Mouse (Mus musculus): ENCODE data around the gene Borcs5. TPM values are rescaled to one million over a fixed set of nuclear protein-coding genes. Genes with fewer than 3 reads are reported as not detected.

Gene Borcs5
- polyA plus RNA-seq, 1 experiment from 2014 or later, result 20.0 TPM

DNA sequence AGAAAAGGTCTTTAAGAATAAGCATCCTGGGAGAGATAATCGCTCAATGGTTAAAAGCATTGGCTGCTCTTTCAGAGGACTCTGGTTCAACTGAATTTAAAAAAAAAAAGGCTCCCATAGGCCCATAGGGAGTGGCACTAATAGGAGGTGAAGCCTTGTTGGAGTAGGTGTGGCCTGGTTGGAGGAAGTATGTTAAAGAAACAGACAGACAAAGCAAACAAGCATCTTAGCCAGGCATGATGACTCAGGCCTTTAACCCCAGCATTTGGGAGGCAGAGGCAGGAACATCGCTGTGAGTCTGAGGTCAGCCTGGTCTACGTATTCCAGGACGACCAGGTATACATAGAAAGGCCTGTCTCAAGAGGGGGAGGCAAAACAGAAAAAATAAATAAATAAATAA, 114.1 kb downstream of the Borcs5 start:
- no peak for TF ChIP-seq CTCF (IDR thresholded peaks at IDR 0.05; ENCODE audit: low read depth)
- ATAC-seq (replicated peaks; ENCODE audit: low FRiP score, low read depth) (no peak), DNase-seq (ENCODE audit: low spot score) (no peak)
- no peaks in the 10 kb centered on the region for H3K9me3 ChIP-seq (replicated peaks; ENCODE audit: low read length)
- H3K4me1 ChIP-seq (replicated peaks; ENCODE audit: insufficient read depth, low read length), result no peaks in the 10 kb centered on the region
- no peak overlapping the region for H3K27ac ChIP-seq
- peaks cover 3% of the 10 kb centered on the region; the same call in 1 of the 2 replicates for H3K36me3 ChIP-seq (ENCODE audit: insufficient read depth, low read length)
- no peak overlapping the region for H3K4me3 ChIP-seq (replicated peaks; ENCODE audit: low read depth, low read length)
- 95% methylated on average over 4 of the region's 4 CpGs for WGBS
- no peaks in the 10 kb centered on the region for H3K27me3 ChIP-seq (ENCODE audit: insufficient read depth, low read length)
- no peak overlapping the region for H3K4me2 ChIP-seq (ENCODE audit: low read length)
- H3K9ac ChIP-seq (ENCODE audit: low read depth, low read length), result no peak overlapping the region

DNA sequence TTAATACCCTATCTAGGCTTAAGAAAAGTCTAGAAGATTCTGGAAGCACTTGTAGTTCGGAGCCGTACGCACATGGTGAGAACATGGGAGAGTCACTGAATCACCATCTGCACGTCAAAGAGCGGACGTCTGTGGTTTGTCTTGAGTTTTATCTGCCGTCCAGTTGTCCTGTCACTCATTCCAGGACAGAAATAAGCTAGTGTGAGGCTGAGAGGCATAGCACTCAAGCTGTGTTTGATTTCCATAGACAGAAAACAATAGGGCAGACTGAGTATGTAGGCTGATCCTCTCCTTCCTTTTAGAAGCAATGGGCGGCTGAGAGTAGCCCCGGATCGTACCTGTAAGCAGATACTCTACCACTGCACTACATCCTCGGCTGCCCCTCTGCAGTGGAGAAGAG, 114.5 kb downstream of the Borcs5 start:
- Histone ChIP-seq H3K4me2 (ENCODE audit: low read length) (no peak overlapping the region), H3K9me3 (replicated peaks; ENCODE audit: low read length) (no peaks in the 10 kb centered on the region), H3K27ac (no peak overlapping the region), H3K9ac (ENCODE audit: low read depth, low read length) (no peak overlapping the region), H3K27me3 (ENCODE audit: insufficient read depth, low read length) (no peaks in the 10 kb centered on the region), H3K4me1 (replicated peaks; ENCODE audit: insufficient read depth, low read length) (no peaks in the 10 kb centered on the region), H3K36me3 (ENCODE audit: insufficient read depth, low read length) (peaks cover 3% of the 10 kb centered on the region; the same call in 1 of the 2 replicates), H3K4me3 (replicated peaks; ENCODE audit: low read depth, low read length) (no peak overlapping the region)
- no peak for TF ChIP-seq CTCF (IDR thresholded peaks at IDR 0.05; ENCODE audit: low read depth)
- no peak for DNase-seq (ENCODE audit: low spot score)
- no peak for ATAC-seq (replicated peaks; ENCODE audit: low FRiP score, low read depth)
- 92% methylated on average over 11 of the region's 11 CpGs for WGBS

DNA sequence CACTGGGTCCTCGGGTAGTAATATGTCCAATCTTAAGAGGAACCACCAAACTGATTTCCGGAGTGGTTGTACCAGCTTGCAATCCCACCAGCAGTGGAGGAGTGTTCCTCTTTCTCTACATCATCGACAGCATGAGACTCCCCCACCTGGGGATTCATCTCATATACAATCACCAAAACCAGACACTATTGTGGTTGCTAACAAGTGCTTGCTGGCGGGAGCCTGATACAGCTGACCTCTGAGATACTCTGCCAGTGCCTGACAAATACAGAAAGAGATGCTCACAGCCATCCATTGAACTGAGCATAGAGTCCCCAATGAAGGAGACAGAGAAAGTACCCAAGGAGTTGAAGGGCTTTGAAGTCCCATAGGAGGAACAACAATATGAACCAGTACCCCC, 116.7 kb downstream of the Borcs5 start:
- Histone ChIP-seq H3K9me3 (replicated peaks; ENCODE audit: low read length) (no peaks in the 10 kb centered on the region), H3K4me3 (replicated peaks; ENCODE audit: low read depth, low read length) (no peak overlapping the region), H3K4me1 (replicated peaks; ENCODE audit: insufficient read depth, low read length) (no peaks in the 10 kb centered on the region), H3K27ac (no peak overlapping the region), H3K27me3 (ENCODE audit: insufficient read depth, low read length) (no peaks in the 10 kb centered on the region), H3K9ac (ENCODE audit: low read depth, low read length) (no peak overlapping the region), H3K4me2 (ENCODE audit: low read length) (no peak overlapping the region), H3K36me3 (ENCODE audit: insufficient read depth, low read length) (peaks cover 3% of the 10 kb centered on the region; the same call in 1 of the 2 replicates)
- DNase-seq (ENCODE audit: low spot score), result no peak
- ATAC-seq (replicated peaks; ENCODE audit: low FRiP score, low read depth), result no peak
- 91% methylated on average over 4 of the region's 4 CpGs for WGBS
- TF ChIP-seq CTCF (IDR thresholded peaks at IDR 0.05; ENCODE audit: low read depth), result no peak

Other genes starting within 250 kb of the Borcs5 start
- 9.3 and 10.2 TPM in 2 replicates for gene Bcl2l14, start 243.2 kb upstream of the Borcs5 start, polyA plus RNA-seq (2015; fragmentation: Nextera tagmentation; extraction: Ambion mirVana)
- gene Lrp6, start 72.5 kb upstream of the Borcs5 start, polyA plus RNA-seq (2015; fragmentation: Nextera tagmentation; extraction: Ambion mirVana), result 32.4 and 35.3 TPM in 2 replicates
- 13.3 and 13.5 TPM in 2 replicates for gene Mansc1, start 7.0 kb upstream of the Borcs5 start, polyA plus RNA-seq (2015; fragmentation: Nextera tagmentation; extraction: Ambion mirVana)
- 10.1 and 10.3 TPM in 2 replicates for gene Dusp16, start 153.1 kb downstream of the Borcs5 start, polyA plus RNA-seq (2015; fragmentation: Nextera tagmentation; extraction: Ambion mirVana)
- gene Crebl2, start 190.6 kb downstream of the Borcs5 start, polyA plus RNA-seq (2015; fragmentation: Nextera tagmentation; extraction: Ambion mirVana), result 5.2 and 5.6 TPM in 2 replicates

Measured in kidney, postnatal 0 days (tissue).